Mouse (Mus musculus) C2C12 (cell line): Measurements from ENCODE around the gene Olfr368. TPM values are rescaled to one million over a fixed set of nuclear protein-coding genes. Genes with fewer than 3 reads are reported as not detected.

Experiments used
- H3K27me3 ChIP-seq: one replicate; pipeline ENCODE4 v1.6.1; 2011; ENCODE audit not compliant: control insufficient read depth, insufficient read depth, insufficient read length
- H3K36me3 ChIP-seq: one replicate; pipeline ENCODE4 v1.6.1; 2011; ENCODE audit not compliant: control insufficient read depth, insufficient read depth
- H3K4me3 ChIP-seq: one replicate; pipeline ENCODE4 v1.5.1; 2011; ENCODE audit warnings: mild to moderate bottlenecking, control low read depth; ENCODE audit not compliant: poor library complexity, insufficient read depth, severe bottlenecking
- H3K79me2 ChIP-seq: one replicate; pipeline ENCODE4 v1.6.1; 2011; ENCODE audit not compliant: control insufficient read depth, insufficient read depth
- H3K79me3 ChIP-seq: one replicate; pipeline ENCODE4 v1.6.1; 2011; ENCODE audit warnings: low read depth, control low read depth
- H3ac ChIP-seq: one replicate; pipeline ENCODE3; 2011; ENCODE audit warnings: low read depth; ENCODE audit not compliant: control insufficient read depth, insufficient read length
- CEBPB ChIP-seq: IDR thresholded peaks from one replicate; pipeline ENCODE4 v1.6.1; 2011; ENCODE audit warnings: low read depth, mild to moderate bottlenecking, control low read depth, moderate library complexity
- CTCF ChIP-seq: IDR thresholded peaks from one replicate; pipeline ENCODE4 v1.5.1; 2011; ENCODE audit not compliant: control insufficient read depth, insufficient read depth, insufficient read length
- FOSL1 ChIP-seq: IDR thresholded peaks from one replicate; pipeline ENCODE4 v1.8.0; 2011; ENCODE audit warnings: mild to moderate bottlenecking, low read length; ENCODE audit not compliant: poor library complexity, insufficient read depth, severe bottlenecking
- MAX ChIP-seq: IDR thresholded peaks from one replicate; pipeline ENCODE4 v1.6.1; 2011; ENCODE audit warnings: mild to moderate bottlenecking, control low read depth
- MYOD1 ChIP-seq: IDR thresholded peaks from one replicate; pipeline ENCODE4 v1.6.1; 2011; ENCODE audit warnings: low read depth; ENCODE audit not compliant: control insufficient read depth, insufficient read length
- MYOG ChIP-seq: IDR thresholded peaks from one replicate; pipeline ENCODE4 v1.6.1; 2011; ENCODE audit not compliant: control insufficient read depth, insufficient read length; ENCODE audit errors: extremely low read depth
- USF1 ChIP-seq: IDR thresholded peaks from one replicate; pipeline ENCODE4 v1.6.1; 2011; ENCODE audit warnings: low read depth, mild to moderate bottlenecking, control low read depth, moderate library complexity
- long read RNA-seq, 2 experiments: library from polyadenylated mRNA; unstranded; transcript quantifications; one replicate each; pipeline ENCODE4 v2.0.0; 2019 to 2020
- polyA plus RNA-seq: library from polyadenylated mRNA; unstranded; fragments of >200 nt; fragmentation: generic; extraction: Trizol; gene quantifications from one replicate; pipeline ENCODE4 v1.2.1, GENCODE M21; 2012; ENCODE audit warnings: missing spikeins

The Olfr368 gene
- not detected for polyA plus RNA-seq
- long read RNA-seq, experiment 1: 0 reads
- long read RNA-seq, experiment 2: 0 reads

DNA sequence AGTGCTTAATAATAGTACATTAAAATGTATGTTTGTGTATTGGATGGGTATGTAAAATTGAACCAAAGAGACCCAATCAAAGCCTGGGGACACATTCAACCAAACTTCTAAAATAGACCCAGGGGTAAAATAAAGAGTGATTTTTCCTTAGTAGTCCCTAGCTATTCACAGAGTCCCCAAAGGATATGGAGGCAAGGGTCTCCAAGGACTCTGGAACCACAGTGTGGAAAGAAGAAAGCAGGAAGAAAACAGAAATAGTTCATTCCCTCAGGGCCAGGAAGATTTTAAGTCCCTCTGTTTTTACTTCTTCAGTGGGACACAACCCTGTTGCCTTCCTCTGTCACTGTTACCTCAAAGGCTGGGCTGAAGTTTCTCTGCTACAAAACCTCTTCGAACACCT, at the start of gene Olfr368:
TSS of gene Olfr368 (plus strand) at position 301 of the 400 bp plus-strand sequence.
- Histone ChIP-seq H3K4me3 (no peak within 1 kb of the TSS), H3K79me3 (no peaks in the 10 kb centered on the region), H3K79me2 (no peaks in the 10 kb centered on the region), H3K36me3 (no peaks in the 10 kb centered on the region), H3ac (no peak within 1 kb of the TSS), H3K27me3 (no peaks in the 10 kb centered on the region)
- TF ChIP-seq MAX (no peak), MYOD1 (no peak), CEBPB (no peak), CTCF (no peak), FOSL1 (no peak), MYOG (no peak), USF1 (no peak)

GRCm38 (mm10) chr2:37333321-37333720, 7.0 kb downstream of the Olfr368 start:
- Histone ChIP-seq H3K36me3 (no peaks in the 10 kb centered on the region), H3ac (no peak overlapping the region), H3K27me3 (no peaks in the 10 kb centered on the region), H3K4me3 (no peak overlapping the region), H3K79me3 (no peaks in the 10 kb centered on the region), H3K79me2 (no peaks in the 10 kb centered on the region)
- TF ChIP-seq USF1 (no peak), MYOD1 (no peak), FOSL1 (no peak), CEBPB (no peak), CTCF (no peak), MAX (no peak), MYOG (no peak)

DNA sequence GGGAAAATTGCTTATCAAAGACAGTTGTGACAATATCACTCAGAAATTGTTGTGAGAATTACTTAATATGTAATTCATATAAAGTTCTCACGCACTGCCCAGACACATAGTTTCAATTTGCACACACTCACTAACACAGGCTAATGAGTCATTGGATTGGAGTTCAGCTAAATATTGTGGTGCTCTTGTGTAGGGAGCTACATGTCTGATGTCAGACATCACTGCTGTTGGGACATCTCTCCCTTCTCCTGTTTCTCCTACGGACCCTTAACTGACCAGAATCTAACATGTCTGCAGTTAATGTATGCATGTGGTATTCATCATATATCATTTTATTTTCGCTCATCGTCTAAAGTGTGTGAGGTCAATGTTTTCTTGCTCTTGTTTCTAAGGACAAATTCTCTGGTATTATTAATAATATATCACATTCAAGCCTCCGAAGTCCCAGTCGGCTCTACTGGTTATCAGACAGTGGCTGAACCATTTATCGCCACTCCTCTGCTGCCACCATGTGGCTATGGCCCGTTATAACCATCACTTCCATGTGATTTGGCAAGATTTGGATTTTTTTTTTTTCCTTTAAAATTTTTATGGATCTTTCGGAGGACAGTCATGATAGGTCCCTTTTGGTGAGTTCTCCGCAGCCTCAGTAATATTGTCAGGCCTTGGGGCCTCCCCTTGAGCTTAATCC, 12.3 kb downstream of the Olfr368 start:
- Histone ChIP-seq H3K79me3 (no peaks in the 10 kb centered on the region), H3K36me3 (no peaks in the 10 kb centered on the region), H3K4me3 (no peak overlapping the region), H3K27me3 (no peaks in the 10 kb centered on the region), H3ac (no peak overlapping the region), H3K79me2 (no peaks in the 10 kb centered on the region)
- TF ChIP-seq MYOD1 (no peak), MYOG (no peak), CTCF (peak; percentile 25), MAX (no peak), FOSL1 (no peak), CEBPB (no peak), USF1 (no peak)

GRCm38 (mm10) chr2:37351671-37352070, 25.4 kb downstream of the Olfr368 start:
- Histone ChIP-seq H3K27me3 (no peaks in the 10 kb centered on the region), H3K79me3 (no peaks in the 10 kb centered on the region), H3K4me3 (no peak overlapping the region), H3K36me3 (peaks cover 76% of the 10 kb centered on the region), H3ac (no peak overlapping the region), H3K79me2 (peaks cover 2% of the 10 kb centered on the region)
- TF ChIP-seq CEBPB (no peak), MAX (no peak), CTCF (no peak), FOSL1 (no peak), MYOD1 (no peak), MYOG (no peak), USF1 (no peak)

GRCm38 (mm10) chr2:37355571-37355970, 29.3 kb downstream of the Olfr368 start:
- peaks cover 12% of the 10 kb centered on the region for H3K79me3 ChIP-seq
- peaks cover 20% of the 10 kb centered on the region for H3K79me2 ChIP-seq
- no peak overlapping the region for H3K4me3 ChIP-seq
- H3K27me3 ChIP-seq: no peaks in the 10 kb centered on the region
- peaks cover 66% of the 10 kb centered on the region for H3K36me3 ChIP-seq
- H3ac ChIP-seq: no peak overlapping the region
- TF ChIP-seq FOSL1: no peak
- TF ChIP-seq USF1: no peak
- no peak for TF ChIP-seq MAX
- TF ChIP-seq MYOG: no peak
- no peak for TF ChIP-seq CTCF
- no peak for TF ChIP-seq MYOD1
- TF ChIP-seq CEBPB: no peak
